Mouse (Mus musculus): ENCODE data around the gene Gdpd4. TPM values are rescaled to one million over a fixed set of nuclear protein-coding genes. Genes with fewer than 3 reads are reported as not detected.

Gdpd4 gene
- polyA plus RNA-seq, 1 experiment from 2014 or later = not detected

Other genes with a start within 250 kb of the Gdpd4 start
- gene Clns1a, start 223.3 kb upstream of the Gdpd4 start, polyA plus RNA-seq (2014; fragmentation: Nextera tagmentation; extraction: Ambion mirVana) = 190 and 195 TPM in 2 replicates
- gene Aqp11, start 181.7 kb upstream of the Gdpd4 start, polyA plus RNA-seq (2014; fragmentation: Nextera tagmentation; extraction: Ambion mirVana) = 17.2 and 18.5 TPM in 2 replicates
- 117 and 171 TPM in 2 replicates for gene Pak1, start 131.4 kb upstream of the Gdpd4 start, polyA plus RNA-seq (2014; fragmentation: Nextera tagmentation; extraction: Ambion mirVana)
- 20.3 and 21.0 TPM in 2 replicates for gene Myo7a, start 199.6 kb downstream of the Gdpd4 start, polyA plus RNA-seq (2014; fragmentation: Nextera tagmentation; extraction: Ambion mirVana)
- gene Omp, start 225.5 kb downstream of the Gdpd4 start, polyA plus RNA-seq (2014; fragmentation: Nextera tagmentation; extraction: Ambion mirVana) = 0.29 and 0.43 TPM in 2 replicates

Data from midbrain, embryonic 14.5 days (tissue).